Mouse (Mus musculus) liver, adult 2 months (tissue): ENCODE measurements around the gene Siglecf.

Experiments
- CTCF ChIP-seq: fragments of 200-500 bp; IDR thresholded peaks from 2 replicates; pipeline ENCODE4 v1.5.1; 2011; ENCODE audit warnings: low read depth, low read length, control low read depth
- POLR2A ChIP-seq: fragments of 200-500 bp; IDR thresholded peaks from 2 replicates; pipeline ENCODE4 v1.6.1; 2011; ENCODE audit warnings: low read length, control low read depth; ENCODE audit not compliant: insufficient read depth; ENCODE audit errors: extremely low read depth

- no peak for TF ChIP-seq CTCF
- TF ChIP-seq POLR2A: no peak
Observed at GRCm38 (mm10) chr7:43346571-43346970, 4.6 kb upstream of the Siglecf start.
